Mouse (Mus musculus) MN1 (cell line): Measurements from ENCODE around the gene A730015C16Rik.
A peak's percentile ranks its signal among the peaks of the same experiment; 100 is the strongest.

ENCODE experiments used
- DNase-seq: peaks from one replicate; pipeline ENCODE4 v3.0.0-alpha.2; 2016; ENCODE audit warnings: low spot score

Gene A730015C16Rik

GRCm38 (mm10) chr4:108848505-108848848 lies at the start of gene A730015C16Rik:
Gene A730015C16Rik, minus strand, starts transcription at chr4:108848619.
- DNase-seq: peak; percentile 14

DNA sequence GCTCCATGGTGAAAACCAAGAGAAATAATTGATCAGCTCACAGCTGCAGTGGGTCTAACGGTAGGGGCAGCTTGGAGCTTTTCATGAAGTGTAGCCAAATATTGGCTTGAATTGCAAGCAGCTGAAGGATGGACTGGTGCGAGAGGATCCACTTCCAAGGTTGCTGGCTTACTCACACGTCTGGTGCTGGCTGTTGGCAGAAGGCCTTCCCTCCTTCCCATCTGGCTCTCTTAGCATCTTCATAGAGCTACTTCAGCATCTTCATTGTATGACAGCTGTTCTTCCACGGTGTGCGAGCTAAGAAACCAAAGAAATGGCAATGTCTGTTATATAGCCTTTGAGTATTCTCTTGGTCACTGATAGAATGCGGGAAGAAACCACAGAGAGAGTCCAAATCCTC lies 42.5 kb upstream of the A730015C16Rik start:
- DNase-seq: no peak

- DNase-seq: no peak
These were observed 39.0 kb upstream of the A730015C16Rik start for GRCm38 (mm10) chr4:108887456-108887855.

GRCm38 (mm10) chr4:108883815-108884214 lies 35.4 kb upstream of the A730015C16Rik start:
- no peak for DNase-seq

DNA sequence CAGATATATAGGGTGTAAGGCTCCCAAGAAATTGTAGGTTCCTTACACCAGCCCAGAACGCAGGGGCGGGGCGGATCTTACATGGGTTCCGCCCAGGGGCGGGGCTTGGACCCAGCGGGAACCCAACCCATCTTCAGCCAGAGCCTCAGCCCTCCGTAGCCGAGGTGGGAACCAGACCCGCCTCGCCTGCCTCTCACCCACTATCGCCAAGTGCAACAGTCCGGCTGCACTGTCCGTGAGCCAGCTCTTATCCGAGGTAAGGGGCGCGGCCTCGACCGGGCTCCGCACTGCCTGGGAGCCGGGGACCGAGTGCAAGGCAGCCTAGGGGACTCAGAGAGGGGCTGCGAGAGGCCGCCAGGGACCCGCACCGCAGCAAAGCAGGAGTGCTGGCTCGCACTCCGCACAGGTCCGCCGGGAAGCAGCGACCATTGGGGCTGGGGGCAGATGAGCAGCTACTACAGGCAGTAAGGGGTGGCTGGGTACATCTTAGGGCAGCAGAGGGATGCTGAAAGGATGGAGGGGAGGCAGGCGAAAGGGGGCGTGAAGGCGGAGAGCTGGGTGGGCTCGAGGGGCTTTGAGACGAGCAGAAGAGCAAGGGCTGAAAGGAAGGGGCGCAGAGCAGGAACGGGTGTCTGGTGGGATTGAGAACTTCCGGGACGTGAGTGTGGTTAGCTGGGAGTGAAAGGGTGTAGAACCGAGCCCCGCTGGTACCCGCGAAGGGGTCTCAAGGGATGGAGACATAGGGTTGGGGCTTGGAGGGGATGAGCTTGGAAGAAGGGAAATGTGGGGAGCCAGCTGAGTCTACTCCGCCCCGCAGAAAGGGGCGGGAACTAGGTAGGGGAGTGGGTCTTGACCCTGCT lies 30.8 kb upstream of the A730015C16Rik start, which contains the start of gene Rab3b:
Gene Rab3b, plus strand, starts transcription at position 101 of the 860 bp plus-strand sequence.
- DNase-seq: no peak

GRCm38 (mm10) chr4:108877901-108878300 lies 29.5 kb upstream of the A730015C16Rik start:
- no peak for DNase-seq

GRCm38 (mm10) chr4:108873746-108874145 lies 25.3 kb upstream of the A730015C16Rik start:
- no peak for DNase-seq

GRCm38 (mm10) chr4:108869730-108870374 lies 21.4 kb upstream of the A730015C16Rik start:
- DNase-seq: peak; percentile 75

DNA sequence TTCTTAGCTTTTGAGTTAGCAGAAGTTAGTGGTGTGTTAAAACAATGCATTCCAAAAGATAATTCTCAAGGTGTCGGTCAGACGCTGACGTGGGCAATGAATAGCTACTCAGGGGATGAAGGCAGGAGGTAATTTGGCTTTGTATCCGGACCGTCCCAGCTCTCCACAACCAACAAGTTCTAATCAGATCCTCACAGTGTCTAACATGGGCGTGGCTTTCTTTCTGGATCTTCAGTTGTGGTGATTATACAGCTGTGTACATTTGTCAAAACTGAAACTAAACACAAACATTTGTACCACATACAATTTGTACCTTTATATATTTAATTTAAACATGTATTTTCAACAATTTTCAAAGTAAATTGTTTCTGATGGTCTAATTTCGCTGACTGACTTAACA lies 18.4 kb upstream of the A730015C16Rik start:
- DNase-seq: no peak

DNA sequence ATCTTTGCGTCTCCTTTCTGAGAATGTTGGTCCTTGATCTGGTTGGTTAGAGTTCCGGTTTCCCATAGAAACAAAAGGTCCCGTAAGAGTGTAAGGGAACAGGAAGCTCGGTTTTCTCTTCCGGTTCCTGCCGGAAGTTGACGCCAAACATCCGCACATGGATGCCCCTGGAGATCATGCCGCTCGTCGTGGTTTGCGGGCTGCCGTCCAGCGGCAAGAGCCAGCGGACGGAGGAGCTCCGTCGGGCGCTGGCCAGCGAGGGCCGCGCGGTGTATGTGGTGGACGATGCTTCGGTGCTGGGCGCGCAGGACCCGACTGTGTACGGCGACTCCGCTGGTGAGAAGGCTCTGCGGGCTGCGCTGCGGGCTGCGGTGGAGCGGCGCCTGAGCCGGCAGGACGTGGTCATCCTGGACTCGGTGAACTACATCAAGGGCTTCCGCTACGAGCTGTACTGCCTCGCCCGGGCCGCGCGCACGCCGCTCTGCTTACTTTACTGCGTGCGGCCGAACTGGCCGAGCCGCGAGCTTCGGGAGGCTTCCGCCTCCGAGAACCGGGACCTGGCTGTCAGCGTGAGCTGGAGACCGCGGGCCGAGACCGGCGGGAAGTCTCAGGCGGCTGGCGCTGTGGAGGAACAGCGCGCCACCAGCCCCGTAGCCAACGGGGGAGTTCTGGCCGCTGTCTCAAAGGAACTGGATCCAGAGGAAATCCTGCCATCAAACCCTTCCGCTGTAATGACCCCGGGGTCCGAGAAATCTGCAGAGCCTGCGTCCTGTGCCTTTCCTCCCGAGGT lies 509 bp downstream of the A730015C16Rik start, which contains the start of gene Kti12:
Gene Kti12, plus strand, starts transcription at position 71 of the 790 bp plus-strand sequence.
- DNase-seq: peak; percentile 76

GRCm38 (mm10) chr4:108845824-108846569 lies 2.4 kb downstream of the A730015C16Rik start:
- no peak for DNase-seq

- DNase-seq: no peak
These were observed 5.1 kb downstream of the A730015C16Rik start for GRCm38 (mm10) chr4:108843336-108843735.

DNA sequence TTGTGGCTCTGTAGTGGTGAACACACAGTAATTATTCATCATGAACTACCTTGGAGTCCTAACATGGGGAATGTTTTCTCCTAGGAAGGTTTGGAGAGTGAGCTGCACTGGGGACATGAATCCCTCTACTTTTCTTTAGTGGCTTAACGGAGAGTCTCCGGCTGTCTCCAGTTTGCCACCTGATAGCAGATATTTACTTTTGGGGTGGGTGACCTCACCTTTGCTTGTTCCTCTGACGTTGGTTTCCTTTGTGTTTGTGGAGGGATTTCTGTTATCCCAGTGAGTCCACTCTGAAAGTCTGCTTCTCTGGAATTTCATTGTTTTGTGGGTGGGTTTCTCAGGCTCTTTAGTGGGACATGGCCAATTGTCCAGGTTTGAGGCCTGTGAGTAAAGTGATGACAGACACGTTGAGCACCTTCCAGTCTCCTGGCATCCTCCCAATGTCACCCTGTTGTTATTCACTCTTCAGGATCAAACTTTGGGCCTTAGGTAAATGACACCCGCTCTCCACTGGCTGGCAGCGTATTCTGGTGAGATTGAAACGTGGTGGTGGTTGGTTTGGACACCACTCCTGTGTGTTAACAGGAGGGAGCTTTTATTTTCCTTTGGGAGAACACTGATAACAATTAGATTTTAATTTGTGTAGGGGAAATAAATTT lies 6.4 kb downstream of the A730015C16Rik start:
- no peak for DNase-seq

GRCm38 (mm10) chr4:108838031-108838430 lies 10.4 kb downstream of the A730015C16Rik start:
- no peak for DNase-seq

DNA sequence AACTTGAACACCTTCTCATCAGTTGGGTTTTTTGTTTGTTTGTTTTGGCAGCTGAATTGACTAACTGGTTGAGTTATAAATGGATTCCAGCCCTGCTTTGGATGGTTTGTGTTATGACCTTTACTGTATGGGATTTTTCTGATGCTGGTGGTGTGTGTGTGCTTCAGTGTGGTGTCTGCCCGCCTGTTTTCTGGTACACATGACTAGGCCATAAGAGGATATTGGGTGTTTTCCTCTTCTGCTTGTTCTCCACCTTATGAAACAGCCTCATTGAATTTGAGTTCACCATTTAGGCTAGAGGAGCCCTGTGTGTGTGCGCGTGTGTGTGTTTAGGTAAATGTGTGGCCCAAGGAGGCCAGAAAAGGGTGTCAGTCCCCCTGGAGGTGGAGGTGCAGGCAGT lies 12.9 kb downstream of the A730015C16Rik start:
- peak; percentile 9 for DNase-seq

GRCm38 (mm10) chr4:108834971-108835311 lies 13.5 kb downstream of the A730015C16Rik start:
- DNase-seq: peak; percentile 6

DNA sequence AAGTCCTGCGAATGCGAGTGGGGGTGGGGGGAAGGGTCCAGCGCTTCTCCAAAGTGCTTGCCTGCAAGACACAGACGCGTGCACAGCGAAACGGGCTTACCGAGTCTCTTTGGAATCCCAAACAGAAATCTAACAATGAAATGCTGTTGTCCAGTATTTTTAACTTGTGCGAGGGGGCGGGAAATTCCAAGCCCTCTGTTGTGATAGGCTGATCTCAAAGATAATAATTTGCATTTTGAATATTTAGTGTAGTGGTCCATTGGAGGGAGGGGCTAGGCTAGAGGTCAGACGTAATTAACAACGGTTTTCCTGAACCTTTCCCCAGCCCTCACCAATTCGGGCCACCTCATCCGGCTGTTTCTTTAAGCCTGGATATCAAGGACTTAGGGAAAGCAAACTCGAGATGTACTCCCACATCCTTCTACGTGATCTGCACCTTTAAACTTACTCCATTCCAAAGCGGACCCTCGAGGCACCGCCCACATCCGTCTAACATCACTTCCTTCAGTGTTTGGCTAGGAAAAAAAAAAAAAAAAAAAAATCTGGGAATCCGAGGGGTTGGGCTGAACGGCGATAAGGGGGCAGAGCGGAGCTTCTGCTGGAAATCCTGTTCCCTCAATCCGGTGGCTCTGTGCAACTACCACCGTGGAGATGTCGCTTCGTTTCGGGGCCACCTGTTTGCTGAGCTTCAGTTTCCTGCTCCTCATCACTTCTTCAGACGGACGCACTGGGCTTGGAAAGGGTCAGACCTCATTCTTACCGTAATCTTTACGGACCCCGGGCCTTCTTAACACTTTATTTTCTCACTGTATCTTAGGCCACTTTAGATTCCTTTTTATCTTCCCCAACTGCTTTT lies 14.1 kb downstream of the A730015C16Rik start, which contains the start of gene Txndc12:
Gene Txndc12, plus strand, starts transcription at position 487 of the 856 bp plus-strand sequence.
- DNase-seq: peak; percentile 86

DNA sequence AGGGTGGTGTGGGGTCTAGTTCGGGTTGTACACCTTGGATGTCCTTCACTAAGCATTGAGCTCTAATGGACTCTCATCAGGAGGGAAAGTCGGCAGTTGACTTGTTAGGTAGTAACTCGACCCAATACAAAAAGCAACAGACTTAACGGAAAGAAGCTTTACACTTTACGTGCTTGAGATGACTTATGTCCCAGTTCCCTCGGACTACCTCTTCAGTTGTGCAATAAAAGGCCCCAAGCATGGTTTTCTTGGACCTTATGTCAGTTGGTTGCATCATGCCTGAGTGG lies 14.6 kb downstream of the A730015C16Rik start:
- DNase-seq: no peak

DNA sequence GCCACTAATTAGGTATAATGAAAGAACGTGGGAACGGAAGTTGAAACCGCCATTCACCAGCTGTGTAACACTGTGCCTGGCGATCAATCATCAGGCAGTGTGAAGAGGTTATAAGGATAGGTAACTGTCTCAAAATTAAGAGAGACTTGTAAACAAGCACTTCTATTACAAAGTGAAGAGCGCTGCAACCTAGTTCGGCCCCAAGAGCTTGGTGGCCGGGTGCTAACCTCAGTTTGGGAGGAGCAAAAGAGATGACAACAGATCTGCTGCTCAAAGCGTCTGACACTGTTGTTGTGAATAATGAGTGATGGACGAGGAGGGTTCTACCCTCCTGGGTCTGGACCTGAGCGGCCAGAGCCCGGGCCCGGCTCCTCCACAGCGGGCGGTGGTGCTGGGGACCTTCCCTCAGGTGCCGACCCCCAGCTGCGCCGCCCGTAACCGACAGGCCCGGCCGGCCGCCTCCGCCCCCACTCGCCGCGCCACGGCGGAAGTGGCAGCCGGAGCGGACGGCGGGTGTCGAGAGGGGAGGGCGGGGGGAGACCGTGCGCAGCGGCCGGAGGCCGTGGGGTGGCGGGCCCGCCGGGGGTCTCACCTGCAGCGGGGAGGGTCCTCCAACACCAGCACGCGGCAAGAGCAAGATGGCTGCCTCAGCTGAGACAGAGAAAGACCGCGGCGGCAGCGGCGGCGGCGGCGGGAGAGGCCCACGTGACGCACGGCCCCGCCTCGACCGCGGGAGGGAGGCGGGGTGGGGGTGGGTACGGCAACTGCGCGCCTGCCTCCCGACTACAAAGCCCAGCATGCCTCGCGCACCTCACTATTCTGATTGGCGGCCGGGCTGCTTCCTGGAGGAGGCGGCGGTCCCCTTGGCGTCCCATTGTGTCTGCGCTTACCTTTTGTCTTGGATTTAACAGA lies 15.2 kb downstream of the A730015C16Rik start, which contains the start of gene Btf3l4:
Gene Btf3l4, minus strand, starts transcription at position 699 of the 912 bp plus-strand sequence.
- DNase-seq: peak; percentile 88
